Mouse (Mus musculus) stomach, embryonic 14.5 days (tissue): ENCODE results near the gene Gimd1. TPM values are rescaled to one million over a fixed set of nuclear protein-coding genes. Genes with fewer than 3 reads are reported as not detected.

Experiments used
- ATAC-seq: fragments of 200-750 bp; cut with Nextera tagmentation; 2 replicates; pipeline ENCODE4 v1.8.0; 2017; ENCODE audit warnings: low read depth, moderate TSS enrichment; ENCODE audit not compliant: insufficient number of reproducible peaks, insufficient read depth, low FRiP score
- H3K27ac ChIP-seq: fragments of 300-500 bp; sonication (generic); 2 replicates; pipeline ENCODE4 v1.5.1; 2014; ENCODE audit warnings: mild to moderate bottlenecking, low read length, moderate library complexity, mixed read lengths
- H3K27me3 ChIP-seq: fragments of 300-500 bp; sonication (generic); 2 replicates; pipeline ENCODE4 v1.6.1; 2014; ENCODE audit warnings: low read length, control low read depth, mixed read lengths; ENCODE audit not compliant: control insufficient read depth, insufficient read depth
- H3K36me3 ChIP-seq: fragments of 300-500 bp; sonication (generic); 2 replicates; pipeline ENCODE4 v1.6.1; 2014; ENCODE audit warnings: mild to moderate bottlenecking, control low read depth, low read length, moderate library complexity, mixed read lengths; ENCODE audit not compliant: control insufficient read depth, insufficient read depth
- H3K4me1 ChIP-seq: fragments of 300-500 bp; sonication (generic); 2 replicates; pipeline ENCODE4 v1.6.1; 2014; ENCODE audit warnings: low read length, control low read depth, mixed read lengths; ENCODE audit not compliant: control insufficient read depth, insufficient read depth
- H3K4me2 ChIP-seq: fragments of 300-500 bp; sonication (generic); replicated peaks from 2 replicates; pipeline ENCODE4 v1.6.1; 2014; ENCODE audit warnings: low read depth, low read length, control low read depth
- H3K4me3 ChIP-seq: fragments of 300-500 bp; sonication (generic); 2 replicates; pipeline ENCODE4 v1.5.1; 2014; ENCODE audit warnings: low read depth, low read length, control low read depth
- H3K9ac ChIP-seq: fragments of 300-500 bp; sonication (generic); replicated peaks from 2 replicates; pipeline ENCODE4 v1.6.1; 2014; ENCODE audit warnings: low read depth, mild to moderate bottlenecking, control low read depth, low read length, moderate library complexity, mixed read lengths
- H3K9me3 ChIP-seq: fragments of 300-500 bp; sonication (generic); 2 replicates; pipeline ENCODE4 v1.6.1; 2016; ENCODE audit warnings: low read depth, low read length, control low read depth; ENCODE audit not compliant: control insufficient read depth
- WGBS: fragments of 180-500 bp; shearing (Covaris S2); extraction: QIAGEN DNeasy Blood & Tissue Kit; methylation state at CpG from one replicate; pipeline ENCODE4 v1.1.7; 2014; 5-methylcytosine and 5-hydroxymethylcytosine counted together
- polyA plus RNA-seq: library from polyadenylated mRNA; unstranded; fragments of >200 nt; fragmentation: Nextera tagmentation; extraction: Ambion mirVana; gene quantifications from 2 replicates; pipeline ENCODE4 v1.2.1, GENCODE M21; 2014

The Gimd1 gene
- not detected in 2 replicates for polyA plus RNA-seq

- Histone ChIP-seq H3K27ac (no peak within 1 kb of the TSS), H3K9me3 (no peaks in the 10 kb centered on the region), H3K9ac (no peak within 1 kb of the TSS), H3K4me1 (no peaks in the 10 kb centered on the region), H3K36me3 (no peaks in the 10 kb centered on the region), H3K27me3 (no peaks in the 10 kb centered on the region), H3K4me3 (no peak within 1 kb of the TSS), H3K4me2 (no peak within 1 kb of the TSS)
- peak; percentile 28; the same call in 1 of the 2 replicates for ATAC-seq
- 75% methylated on average over 11 of the region's 11 CpGs for WGBS
These were observed at the start of gene Gimd1 for GRCm38 (mm10) chr3:132629601-132630239. Gene Gimd1, plus strand, starts transcription at chr3:132629820.

DNA sequence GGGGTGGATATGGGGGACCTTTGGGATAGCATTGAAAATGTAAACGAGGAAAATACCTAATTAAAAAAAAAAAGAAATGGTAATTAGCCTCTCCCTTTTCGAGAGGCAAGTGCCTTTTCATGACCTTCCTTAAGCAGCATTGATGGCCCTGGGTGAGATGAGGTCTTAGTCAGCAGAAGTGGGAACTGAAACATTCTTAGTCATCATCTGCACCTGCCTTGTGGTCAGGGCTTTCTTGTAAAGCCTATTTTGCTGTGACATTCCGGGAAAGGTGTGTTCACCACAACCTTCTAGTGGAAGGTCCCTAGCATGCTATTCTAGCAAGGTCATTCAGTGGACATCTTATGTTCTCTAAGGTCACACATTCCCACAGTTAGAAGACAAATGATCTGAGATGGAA is 48.4 kb upstream of the Gimd1 start:
- no peak overlapping the region for H3K27ac ChIP-seq
- H3K9ac ChIP-seq, result no peak overlapping the region
- no peaks in the 10 kb centered on the region for H3K27me3 ChIP-seq
- no peak for ATAC-seq
- H3K36me3 ChIP-seq, result no peaks in the 10 kb centered on the region
- 83% methylated on average over 3 of the region's 3 CpGs for WGBS
- H3K4me3 ChIP-seq, result no peak overlapping the region
- H3K9me3 ChIP-seq, result no peaks in the 10 kb centered on the region
- no peaks in the 10 kb centered on the region for H3K4me1 ChIP-seq
- no peak overlapping the region for H3K4me2 ChIP-seq

GRCm38 (mm10) chr3:132582339-132582738 is 47.3 kb upstream of the Gimd1 start:
- Histone ChIP-seq H3K4me2 (no peak overlapping the region), H3K4me3 (no peak overlapping the region), H3K27ac (no peak overlapping the region), H3K27me3 (no peaks in the 10 kb centered on the region), H3K9me3 (no peaks in the 10 kb centered on the region), H3K36me3 (no peaks in the 10 kb centered on the region), H3K9ac (no peak overlapping the region), H3K4me1 (no peaks in the 10 kb centered on the region)
- ATAC-seq, result 0 out of 2 replicates have a peak, but pooled peaks have one; percentile 42
- 40% methylated on average over 4 of the region's 4 CpGs for WGBS

DNA sequence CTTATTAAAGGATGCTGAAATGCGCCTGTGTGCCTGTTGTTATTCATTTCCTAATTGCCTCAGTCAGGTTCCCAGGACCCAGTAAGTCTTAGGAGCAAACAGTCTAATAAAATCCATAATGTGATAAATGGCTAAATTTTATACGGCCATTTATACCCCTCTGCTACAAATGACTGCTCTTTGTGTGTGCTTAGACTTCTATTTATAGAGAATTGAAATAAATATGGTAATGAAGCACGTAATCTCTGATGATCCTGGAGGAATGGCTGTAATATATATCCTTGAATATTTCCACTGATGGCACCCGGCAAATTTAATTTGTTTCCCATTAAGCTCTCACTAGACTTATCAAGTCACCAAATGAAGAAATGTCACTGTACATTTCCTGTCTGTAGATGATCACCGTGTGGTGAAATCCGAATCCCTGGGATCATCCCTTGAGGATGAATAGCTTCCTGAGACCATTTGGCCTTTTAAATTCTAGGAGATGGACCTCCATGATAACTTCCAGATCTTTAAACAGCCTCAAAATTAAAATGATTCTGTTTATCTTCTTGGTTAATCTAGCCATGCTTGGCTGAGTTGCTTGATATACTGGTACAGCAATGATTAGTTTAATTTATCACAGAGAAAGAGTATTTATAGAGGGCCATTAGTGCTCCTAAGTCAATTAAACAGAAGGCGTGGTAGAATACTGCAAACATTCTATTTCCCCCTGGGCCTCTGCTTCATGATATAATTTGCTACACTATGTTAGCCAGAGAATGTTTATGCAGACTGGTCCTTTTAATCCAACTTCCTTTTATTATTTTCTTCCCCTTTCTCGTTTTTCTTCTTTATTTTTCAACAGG is 44.3 kb upstream of the Gimd1 start:
- Histone ChIP-seq H3K4me3 (no peak overlapping the region), H3K36me3 (no peaks in the 10 kb centered on the region), H3K4me1 (no peaks in the 10 kb centered on the region), H3K27ac (no peak overlapping the region), H3K9me3 (no peaks in the 10 kb centered on the region), H3K27me3 (no peaks in the 10 kb centered on the region), H3K4me2 (no peak overlapping the region), H3K9ac (no peak overlapping the region)
- ATAC-seq, result peak; percentile 63; the same call in 1 of the 2 replicates
- 54% methylated on average over 8 of the region's 8 CpGs for whole genome bisulfite sequencing

GRCm38 (mm10) chr3:132588146-132588545 is 41.5 kb upstream of the Gimd1 start:
- no peak overlapping the region for H3K4me3 ChIP-seq
- H3K27me3 ChIP-seq, result no peaks in the 10 kb centered on the region
- no peaks in the 10 kb centered on the region for H3K4me1 ChIP-seq
- WGBS, result 86% methylated on average over 1 of the region's 1 CpGs
- H3K27ac ChIP-seq, result no peak overlapping the region
- H3K4me2 ChIP-seq, result no peak overlapping the region
- H3K36me3 ChIP-seq, result no peaks in the 10 kb centered on the region
- no peak for ATAC-seq
- no peaks in the 10 kb centered on the region for H3K9me3 ChIP-seq
- H3K9ac ChIP-seq, result no peak overlapping the region

DNA sequence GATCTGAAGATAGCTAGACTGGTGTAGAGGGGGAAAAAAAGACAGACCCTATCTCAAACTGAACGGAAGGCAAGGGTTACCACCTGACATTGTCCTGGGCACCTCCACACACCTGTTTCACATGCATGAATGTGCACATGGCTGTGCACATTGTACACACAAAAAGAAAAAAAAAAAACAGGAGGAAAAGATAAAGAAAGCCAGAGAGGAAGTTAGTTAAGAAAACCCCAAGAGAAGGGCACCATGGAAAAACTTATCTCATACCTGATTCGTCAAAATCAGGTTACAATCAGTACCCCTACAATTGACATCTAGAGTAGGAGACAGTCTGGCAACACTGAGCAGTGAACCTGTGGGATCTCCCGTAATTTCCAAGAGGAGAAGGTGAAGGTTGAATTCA is 39.6 kb upstream of the Gimd1 start:
- WGBS, result 70% methylated on average over 3 of the region's 3 CpGs
- H3K9me3 ChIP-seq, result no peaks in the 10 kb centered on the region
- no peaks in the 10 kb centered on the region for H3K36me3 ChIP-seq
- H3K4me3 ChIP-seq, result no peak overlapping the region
- H3K4me1 ChIP-seq, result no peaks in the 10 kb centered on the region
- H3K27ac ChIP-seq, result no peak overlapping the region
- no peak overlapping the region for H3K9ac ChIP-seq
- no peak for ATAC-seq
- H3K4me2 ChIP-seq, result no peak overlapping the region
- no peaks in the 10 kb centered on the region for H3K27me3 ChIP-seq

DNA sequence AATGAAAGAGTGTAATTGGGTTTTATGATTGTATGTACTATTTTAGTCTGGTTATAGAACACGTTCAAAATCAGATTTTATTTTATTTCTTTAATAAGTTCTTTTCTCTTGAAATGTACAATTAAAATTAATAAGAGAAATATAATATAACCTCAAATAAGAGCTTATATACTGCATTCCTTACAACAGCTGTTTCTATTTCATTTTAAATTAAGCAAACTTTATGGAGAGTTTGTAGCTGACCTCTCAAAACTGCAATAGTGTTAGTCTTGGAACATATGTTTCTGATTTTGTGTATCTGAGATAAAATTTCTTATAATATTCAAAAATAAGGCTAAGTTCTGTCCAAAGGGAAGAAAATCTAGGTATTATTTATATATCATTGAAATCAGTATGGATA is 39.0 kb upstream of the Gimd1 start:
- no peaks in the 10 kb centered on the region for H3K27me3 ChIP-seq
- ATAC-seq, result no peak
- H3K4me1 ChIP-seq, result no peaks in the 10 kb centered on the region
- H3K27ac ChIP-seq, result no peak overlapping the region
- H3K9ac ChIP-seq, result no peak overlapping the region
- H3K4me2 ChIP-seq, result no peak overlapping the region
- WGBS, result 72% methylated on average over 1 of the region's 1 CpGs
- no peak overlapping the region for H3K4me3 ChIP-seq
- no peaks in the 10 kb centered on the region for H3K36me3 ChIP-seq
- H3K9me3 ChIP-seq, result no peaks in the 10 kb centered on the region

DNA sequence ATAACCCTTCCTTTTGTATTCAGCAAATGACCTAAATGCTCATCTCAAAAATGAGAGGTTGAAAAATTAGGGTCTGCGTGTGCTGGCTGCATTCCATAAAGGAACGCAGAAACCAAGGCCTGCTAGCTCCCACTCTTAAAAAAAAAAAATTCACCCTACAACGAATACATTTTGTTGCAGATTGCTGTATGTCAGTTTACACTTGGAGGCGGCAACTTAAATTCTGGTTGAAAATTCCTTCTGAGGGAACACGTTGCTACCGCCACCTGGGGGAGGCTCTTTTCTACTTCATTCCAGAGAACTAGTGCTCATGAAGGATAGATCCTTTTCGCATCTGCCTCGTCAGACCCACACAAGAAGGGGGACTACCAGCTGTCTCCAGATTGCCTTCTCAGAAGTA is 879 bp upstream of the Gimd1 start:
- ATAC-seq, result no peak

More for the DNA sequence above, 879 bp upstream of the Gimd1 start:
- H3K27me3 ChIP-seq, result no peaks in the 10 kb centered on the region
- H3K27ac ChIP-seq, result no peak overlapping the region
- H3K4me3 ChIP-seq, result no peak overlapping the region
- no peaks in the 10 kb centered on the region for H3K4me1 ChIP-seq
- H3K36me3 ChIP-seq, result no peaks in the 10 kb centered on the region
- no peak overlapping the region for H3K4me2 ChIP-seq
- H3K9me3 ChIP-seq, result no peaks in the 10 kb centered on the region
- 29% methylated on average over 8 of the region's 8 CpGs for WGBS
- no peak overlapping the region for H3K9ac ChIP-seq
